Mouse (Mus musculus) ES-Bruce4 (cell line): Measurements from ENCODE around the gene Hoxc6.

Source experiments
- CTCF ChIP-seq: IDR thresholded peaks from one replicate; pipeline ENCODE4 v1.8.1; 2011; ENCODE audit warnings: low read depth, low read length
- EP300 ChIP-seq: IDR thresholded peaks from 2 replicates; pipeline ENCODE4 v1.6.1; 2011; ENCODE audit warnings: low read depth, low read length; ENCODE audit not compliant: insufficient read depth
- POLR2A ChIP-seq: IDR thresholded peaks from one replicate; pipeline ENCODE4 v1.8.1; 2011; ENCODE audit warnings: low read length; ENCODE audit not compliant: insufficient read depth

DNA sequence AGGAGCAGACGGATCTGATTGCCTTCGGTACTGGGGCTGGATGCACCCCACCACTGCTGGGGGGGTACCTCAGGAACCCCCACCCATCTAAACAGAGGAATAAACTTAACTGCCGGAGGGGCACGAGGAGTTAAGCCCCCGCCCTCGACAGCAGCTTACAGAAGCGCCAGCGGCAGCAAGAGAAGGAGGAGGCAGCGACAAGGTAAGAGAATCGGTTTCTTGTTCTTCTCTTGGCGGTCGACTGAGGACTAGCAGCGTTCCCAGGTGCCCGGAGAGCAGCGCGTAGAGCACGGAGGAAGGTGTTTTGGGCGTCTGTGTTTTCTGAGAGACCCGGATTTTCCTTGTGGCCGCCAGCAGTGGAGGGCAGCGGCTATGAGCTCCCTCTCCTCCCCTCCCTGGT is 25.8 kb upstream of the Hoxc6 start:
- TF ChIP-seq CTCF (no peak), POLR2A (no peak), EP300 (no peak)
